Mouse (Mus musculus) embryonic facial prominence, embryonic 15.5 days (tissue): ENCODE measurements at regions not wholly inside any gene's neighbourhood (a gene's known extent, or its start where the extent isn't known, plus 50 kb on each side); places are given as distances from the start of the nearest gene placed in this dataset.
A peak's percentile ranks its signal among the peaks of the same experiment; 100 is the strongest.

Experiments used
- ATAC-seq: fragments of 200-750 bp; cut with Nextera tagmentation; 2 replicates; pipeline ENCODE4 v1.8.0; 2017; ENCODE audit warnings: low read depth, moderate TSS enrichment; ENCODE audit not compliant: insufficient number of reproducible peaks, low FRiP score, low TSS enrichment
- H3K27ac ChIP-seq: fragments of 300-500 bp; sonication (generic); replicated peaks from 2 replicates; pipeline ENCODE4 v1.5.1; 2015; ENCODE audit warnings: mild to moderate bottlenecking, inconsistent platforms
- H3K27me3 ChIP-seq: fragments of 300-500 bp; sonication (generic); 2 replicates; pipeline ENCODE4 v1.6.1; 2015; ENCODE audit warnings: inconsistent platforms
- H3K36me3 ChIP-seq: fragments of 300-500 bp; sonication (generic); 2 replicates; pipeline ENCODE4 v1.6.1; 2015; ENCODE audit warnings: mild to moderate bottlenecking, inconsistent platforms
- H3K4me1 ChIP-seq: fragments of 300-500 bp; sonication (generic); 2 replicates; pipeline ENCODE4 v1.6.1; 2015; ENCODE audit warnings: inconsistent platforms
- H3K4me2 ChIP-seq: fragments of 300-500 bp; sonication (generic); replicated peaks from 2 replicates; pipeline ENCODE4 v1.6.1; 2015; ENCODE audit warnings: mild to moderate bottlenecking, inconsistent platforms
- H3K4me3 ChIP-seq: fragments of 300-500 bp; sonication (generic); replicated peaks from 2 replicates; pipeline ENCODE4 v1.5.1; 2015; ENCODE audit warnings: mild to moderate bottlenecking, inconsistent platforms
- H3K9ac ChIP-seq: fragments of 300-500 bp; sonication (generic); 2 replicates; pipeline ENCODE4 v1.6.1; 2015; ENCODE audit warnings: inconsistent platforms
- H3K9me3 ChIP-seq: fragments of 300-500 bp; sonication (generic); replicated peaks from 2 replicates; pipeline ENCODE4 v1.6.1; 2016; ENCODE audit warnings: inconsistent platforms
- WGBS: fragments of 180-500 bp; shearing (Covaris S2); methylation state at CpG from one replicate; pipeline ENCODE4 v1.1.7; 2015; 5-methylcytosine and 5-hydroxymethylcytosine counted together

- Histone ChIP-seq H3K4me1 (0 out of 2 replicates have a peak, but pooled peaks cover 7% of the 10 kb centered on the region), H3K9ac (no peak overlapping the region), H3K27ac (no peak overlapping the region), H3K9me3 (no peaks in the 10 kb centered on the region), H3K27me3 (no peaks in the 10 kb centered on the region), H3K4me3 (no peak overlapping the region), H3K4me2 (no peak overlapping the region), H3K36me3 (no peaks in the 10 kb centered on the region)
- WGBS = 55% methylated on average over 2 of the region's 2 CpGs
- no peak for ATAC-seq
Measured at GRCm38 (mm10) chr10:111723885-111724284, 217.8 kb downstream of the Phlda1 start.

GRCm38 (mm10) chr10:111724574-111725414 is 218.7 kb downstream of the Phlda1 start:
- H3K4me3 ChIP-seq = no peak overlapping the region
- no peaks in the 10 kb centered on the region for H3K27me3 ChIP-seq
- no peak overlapping the region for H3K4me2 ChIP-seq
- H3K9ac ChIP-seq = no peak overlapping the region
- no peaks in the 10 kb centered on the region for H3K9me3 ChIP-seq
- no peaks in the 10 kb centered on the region for H3K36me3 ChIP-seq
- WGBS = 45% methylated on average over 7 of the region's 7 CpGs
- 0 out of 2 replicates have a peak, but pooled peaks cover 3% of the 10 kb centered on the region for H3K4me1 ChIP-seq
- no peak overlapping the region for H3K27ac ChIP-seq
- peak; percentile 67 for ATAC-seq

GRCm38 (mm10) chr10:111736026-111736425 is 229.9 kb downstream of the Phlda1 start:
- Histone ChIP-seq H3K9ac (no peak overlapping the region), H3K27ac (no peak overlapping the region), H3K4me2 (no peak overlapping the region), H3K9me3 (no peaks in the 10 kb centered on the region), H3K4me3 (no peak overlapping the region), H3K4me1 (no peaks in the 10 kb centered on the region), H3K36me3 (no peaks in the 10 kb centered on the region), H3K27me3 (no peaks in the 10 kb centered on the region)
- ATAC-seq = no peak
- WGBS = 49% methylated on average over 3 of the region's 3 CpGs

- H3K9ac ChIP-seq = no peak overlapping the region
- H3K27ac ChIP-seq = no peak overlapping the region
- H3K27me3 ChIP-seq = no peaks in the 10 kb centered on the region
- no peak overlapping the region for H3K4me3 ChIP-seq
- no peak for ATAC-seq
- 35% methylated on average over 5 of the region's 5 CpGs for whole genome bisulfite sequencing
- no peaks in the 10 kb centered on the region for H3K9me3 ChIP-seq
- H3K36me3 ChIP-seq = no peaks in the 10 kb centered on the region
- no peak overlapping the region for H3K4me2 ChIP-seq
- H3K4me1 ChIP-seq = 0 out of 2 replicates have a peak, but pooled peaks cover 4% of the 10 kb centered on the region
Measured at GRCm38 (mm10) chr10:111739471-111740138, 232.9 kb upstream of the Krr1 start.

GRCm38 (mm10) chr10:111740586-111741265 is 231.7 kb upstream of the Krr1 start:
- ATAC-seq = no peak
- Histone ChIP-seq H3K27me3 (no peaks in the 10 kb centered on the region), H3K36me3 (no peaks in the 10 kb centered on the region), H3K4me2 (no peak overlapping the region), H3K4me3 (no peak overlapping the region), H3K27ac (no peak overlapping the region), H3K4me1 (0 out of 2 replicates have a peak, but pooled peaks cover 4% of the 10 kb centered on the region), H3K9me3 (no peaks in the 10 kb centered on the region), H3K9ac (no peak overlapping the region)
- 68% methylated on average over 9 of the region's 9 CpGs for WGBS

- H3K9ac ChIP-seq = no peak overlapping the region
- H3K36me3 ChIP-seq = no peaks in the 10 kb centered on the region
- ATAC-seq = no peak
- no peaks in the 10 kb centered on the region for H3K27me3 ChIP-seq
- 0 out of 2 replicates have a peak, but pooled peaks cover 4% of the 10 kb centered on the region for H3K4me1 ChIP-seq
- no peak overlapping the region for H3K27ac ChIP-seq
- no peaks in the 10 kb centered on the region for H3K9me3 ChIP-seq
- no peak overlapping the region for H3K4me2 ChIP-seq
- WGBS = 70% methylated on average over 5 of the region's 5 CpGs
- H3K4me3 ChIP-seq = no peak overlapping the region
Measured at GRCm38 (mm10) chr10:111741301-111741945, 231.0 kb upstream of the Krr1 start.

- Histone ChIP-seq H3K4me2 (no peak overlapping the region), H3K36me3 (no peaks in the 10 kb centered on the region), H3K9me3 (no peaks in the 10 kb centered on the region), H3K27me3 (no peaks in the 10 kb centered on the region), H3K4me1 (0 out of 2 replicates have a peak, but pooled peaks cover 4% of the 10 kb centered on the region), H3K27ac (no peak overlapping the region), H3K9ac (no peak overlapping the region), H3K4me3 (no peak overlapping the region)
- WGBS = 90% methylated on average over 9 of the region's 9 CpGs
- no peak for ATAC-seq
Measured at GRCm38 (mm10) chr10:111743291-111743690, 229.2 kb upstream of the Krr1 start.

GRCm38 (mm10) chr10:111745116-111745515 is 227.3 kb upstream of the Krr1 start:
- Histone ChIP-seq H3K4me3 (no peak overlapping the region), H3K4me1 (peaks cover 7% of the 10 kb centered on the region; the same call in 1 of the 2 replicates), H3K27me3 (no peaks in the 10 kb centered on the region), H3K9me3 (no peaks in the 10 kb centered on the region), H3K4me2 (no peak overlapping the region), H3K36me3 (no peaks in the 10 kb centered on the region), H3K9ac (no peak overlapping the region), H3K27ac (no peak overlapping the region)
- ATAC-seq = no peak
- 89% methylated on average over 3 of the region's 3 CpGs for WGBS

- no peak overlapping the region for H3K4me3 ChIP-seq
- no peak overlapping the region for H3K9ac ChIP-seq
- ATAC-seq = no peak
- H3K4me1 ChIP-seq = peaks cover 7% of the 10 kb centered on the region; the same call in 1 of the 2 replicates
- no peaks in the 10 kb centered on the region for H3K36me3 ChIP-seq
- H3K4me2 ChIP-seq = no peak overlapping the region
- WGBS = 75% methylated on average over 12 of the region's 12 CpGs
- no peak overlapping the region for H3K27ac ChIP-seq
- no peaks in the 10 kb centered on the region for H3K27me3 ChIP-seq
- H3K9me3 ChIP-seq = no peaks in the 10 kb centered on the region
Measured at GRCm38 (mm10) chr10:111746067-111746878, 226.2 kb upstream of the Krr1 start.

- H3K4me2 ChIP-seq = no peak overlapping the region
- no peak overlapping the region for H3K9ac ChIP-seq
- no peaks in the 10 kb centered on the region for H3K27me3 ChIP-seq
- ATAC-seq = no peak
- no peak overlapping the region for H3K27ac ChIP-seq
- H3K4me3 ChIP-seq = no peak overlapping the region
- peaks cover 3% of the 10 kb centered on the region; the same call in 1 of the 2 replicates for H3K4me1 ChIP-seq
- WGBS = 81% methylated on average over 6 of the region's 6 CpGs
- H3K36me3 ChIP-seq = no peaks in the 10 kb centered on the region
- H3K9me3 ChIP-seq = no peaks in the 10 kb centered on the region
Measured at GRCm38 (mm10) chr10:111746879-111747477, 225.5 kb upstream of the Krr1 start.
